Mouse (Mus musculus) neural tube, embryonic 11.5 days (tissue): ENCODE results near the gene Pofut2. TPM values are rescaled to one million over a fixed set of nuclear protein-coding genes. Genes with fewer than 3 reads are reported as not detected.

Experiments used
- ATAC-seq: fragments of 200-750 bp; cut with Nextera tagmentation; 2 replicates; pipeline ENCODE4 v1.8.0; 2017; ENCODE audit warnings: moderate number of reproducible peaks, mild to moderate bottlenecking, moderate TSS enrichment, moderate library complexity; ENCODE audit not compliant: insufficient read depth, low FRiP score, low TSS enrichment
- DNase-seq: peaks from one replicate; pipeline ENCODE4 v3.0.0-alpha.2; 2015; ENCODE audit warnings: low spot score
- H3K27ac ChIP-seq: fragments of 300-500 bp; sonication (generic); 2 replicates; pipeline ENCODE4 v1.5.1; 2014; ENCODE audit warnings: low read depth, mild to moderate bottlenecking, low read length
- H3K27me3 ChIP-seq: fragments of 300-500 bp; sonication (generic); 2 replicates; pipeline ENCODE4 v1.6.1; 2014; ENCODE audit warnings: mild to moderate bottlenecking, low read length, mixed read lengths; ENCODE audit not compliant: control insufficient read depth, insufficient read depth
- H3K36me3 ChIP-seq: fragments of 300-500 bp; sonication (generic); 2 replicates; pipeline ENCODE4 v1.6.1; 2014; ENCODE audit warnings: mild to moderate bottlenecking, low read length, moderate library complexity, mixed read lengths; ENCODE audit not compliant: control insufficient read depth, insufficient read depth
- H3K4me1 ChIP-seq: fragments of 300-500 bp; sonication (generic); 2 replicates; pipeline ENCODE4 v1.6.1; 2014; ENCODE audit warnings: low read length, mixed read lengths; ENCODE audit not compliant: control insufficient read depth, insufficient read depth
- H3K4me2 ChIP-seq: fragments of 300-500 bp; sonication (generic); 2 replicates; pipeline ENCODE4 v1.6.1; 2014; ENCODE audit warnings: low read depth, mild to moderate bottlenecking, moderate library complexity
- H3K4me3 ChIP-seq: fragments of 300-500 bp; sonication (generic); 2 replicates; pipeline ENCODE4 v1.5.1; 2014; ENCODE audit warnings: low read depth, low read length
- H3K9ac ChIP-seq: fragments of 300-500 bp; sonication (generic); 2 replicates; pipeline ENCODE4 v1.6.1; 2014; ENCODE audit warnings: mild to moderate bottlenecking, low read length
- H3K9me3 ChIP-seq: fragments of 300-500 bp; sonication (generic); 2 replicates; pipeline ENCODE4 v1.6.1; 2016; ENCODE audit warnings: low read length; ENCODE audit not compliant: control insufficient read depth
- WGBS: fragments of 180-500 bp; shearing (Covaris S2); extraction: QIAGEN DNeasy Blood & Tissue Kit; methylation state at CpG from one replicate; pipeline ENCODE4 v1.1.7; 2014; 5-methylcytosine and 5-hydroxymethylcytosine counted together
- polyA plus RNA-seq: library from polyadenylated mRNA; unstranded; fragments of >200 nt; fragmentation: Nextera tagmentation; extraction: Ambion mirVana; gene quantifications from 2 replicates; pipeline ENCODE4 v1.2.1, GENCODE M21; 2014

Gene Pofut2
- polyA plus RNA-seq, 1 experiment from 2014 or later, result 77.8 TPM

DNA sequence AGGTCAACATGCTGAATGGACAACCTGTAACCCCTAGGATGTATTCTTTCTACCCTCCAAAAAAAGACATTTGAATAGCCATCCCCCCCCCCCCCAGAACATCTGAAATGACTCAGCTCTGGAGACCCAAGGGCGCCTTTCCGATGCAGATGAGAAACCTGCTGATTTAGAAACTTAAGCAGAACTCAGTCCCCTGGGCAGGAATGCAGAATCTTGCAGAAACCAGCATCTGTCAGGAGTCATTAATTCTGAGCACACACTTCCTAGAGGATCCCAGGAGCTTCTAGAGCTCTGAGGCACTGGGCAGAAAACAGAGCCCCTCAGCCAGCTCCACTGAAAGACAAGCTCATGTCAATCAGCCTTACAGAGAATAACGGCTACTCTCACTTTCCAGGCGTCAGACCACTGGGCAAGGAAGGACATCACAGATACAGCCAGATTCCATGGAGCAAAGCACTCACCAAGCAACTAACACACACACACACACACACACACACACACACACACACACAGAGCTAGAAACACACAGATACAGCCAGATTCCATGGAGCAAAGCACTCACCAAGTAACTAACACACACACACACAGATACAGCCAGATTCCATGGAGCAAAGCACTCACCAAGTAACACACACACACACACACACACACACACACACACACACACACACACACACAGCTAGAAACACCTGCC, 46.0 kb downstream of the Pofut2 start:
- Histone ChIP-seq H3K36me3 (no peaks in the 10 kb centered on the region), H3K9ac (no peak overlapping the region), H3K4me2 (no peak overlapping the region), H3K4me3 (no peak overlapping the region), H3K27ac (no peak overlapping the region), H3K4me1 (no peaks in the 10 kb centered on the region), H3K9me3 (no peaks in the 10 kb centered on the region), H3K27me3 (no peaks in the 10 kb centered on the region)
- DNase-seq (no peak), ATAC-seq (no peak)
- WGBS, result 32% methylated on average over 4 of the region's 4 CpGs

GRCm38 (mm10) chr10:77305766-77306165, 46.7 kb downstream of the Pofut2 start:
- H3K4me1 ChIP-seq, result no peaks in the 10 kb centered on the region
- H3K36me3 ChIP-seq, result no peaks in the 10 kb centered on the region
- no peak overlapping the region for H3K27ac ChIP-seq
- H3K9ac ChIP-seq, result no peak overlapping the region
- WGBS, result 77% methylated on average over 8 of the region's 8 CpGs
- DNase-seq (no peak), ATAC-seq (no peak)
- H3K9me3 ChIP-seq, result no peaks in the 10 kb centered on the region
- no peak overlapping the region for H3K4me3 ChIP-seq
- H3K4me2 ChIP-seq, result no peak overlapping the region
- no peaks in the 10 kb centered on the region for H3K27me3 ChIP-seq

DNA sequence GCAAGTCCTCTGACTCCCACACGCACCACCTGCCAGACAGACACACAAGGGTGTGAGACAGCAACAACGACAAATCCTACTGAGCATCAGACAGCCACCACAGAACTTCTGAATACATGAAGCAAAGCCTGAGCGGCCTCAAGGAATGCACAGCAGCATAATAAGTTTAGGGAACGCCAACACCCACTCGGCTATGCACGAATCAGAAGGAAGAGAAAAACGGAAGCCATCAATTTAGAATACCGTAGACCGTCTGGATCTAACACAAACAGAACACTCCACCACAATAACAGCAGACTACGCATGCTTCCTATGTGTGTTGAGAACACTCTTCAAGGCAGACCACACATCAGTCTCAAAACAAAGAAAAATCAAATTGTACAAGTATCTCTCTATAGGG, 50.0 kb downstream of the Pofut2 start:
- ATAC-seq, result no peak
- Histone ChIP-seq H3K36me3 (no peaks in the 10 kb centered on the region), H3K9ac (no peak overlapping the region), H3K4me2 (no peak overlapping the region), H3K27ac (no peak overlapping the region), H3K4me3 (no peak overlapping the region), H3K4me1 (no peaks in the 10 kb centered on the region), H3K9me3 (no peaks in the 10 kb centered on the region), H3K27me3 (no peaks in the 10 kb centered on the region)
- WGBS, result 81% methylated on average over 10 of the region's 10 CpGs
- no peak for DNase-seq

DNA sequence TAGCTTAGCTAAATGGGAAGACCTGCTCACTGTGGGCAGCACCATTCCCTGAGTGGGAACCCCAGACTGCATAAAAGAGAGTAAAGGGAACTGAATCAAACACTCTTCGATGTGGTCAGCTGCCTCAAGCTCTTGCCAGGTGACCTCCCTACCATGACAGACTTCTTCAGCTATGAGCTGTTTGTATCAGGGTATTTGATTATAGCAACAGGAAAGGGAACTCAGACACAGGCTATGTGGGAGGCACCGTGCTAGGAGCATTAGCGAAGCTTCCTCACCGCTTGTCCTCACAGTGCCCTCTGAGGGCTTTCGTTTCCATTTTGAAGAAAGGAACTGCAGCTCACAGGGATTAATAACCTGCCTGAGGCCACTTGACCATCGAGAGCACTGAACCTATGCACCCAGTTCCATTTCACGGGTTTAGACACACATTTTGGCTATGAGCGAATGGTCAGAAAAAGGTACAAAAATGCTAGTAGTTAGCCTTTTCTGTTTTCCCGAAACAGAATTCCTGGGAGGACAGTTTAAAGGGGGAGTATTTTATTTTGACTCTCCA, 55.8 kb downstream of the Pofut2 start:
- H3K36me3 ChIP-seq, result no peaks in the 10 kb centered on the region
- no peaks in the 10 kb centered on the region for H3K27me3 ChIP-seq
- no peak for DNase-seq
- H3K9me3 ChIP-seq, result no peaks in the 10 kb centered on the region
- no peak for ATAC-seq
- no peak overlapping the region for H3K4me2 ChIP-seq
- no peak overlapping the region for H3K9ac ChIP-seq
- H3K4me3 ChIP-seq, result no peak overlapping the region
- WGBS, result 89% methylated on average over 9 of the region's 9 CpGs
- H3K27ac ChIP-seq, result no peak overlapping the region
- no peaks in the 10 kb centered on the region for H3K4me1 ChIP-seq

- DNase-seq, result no peak
- no peak overlapping the region for H3K27ac ChIP-seq
- WGBS, result 84% methylated on average over 2 of the region's 2 CpGs
These were observed 56.7 kb downstream of the Pofut2 start for GRCm38 (mm10) chr10:77315682-77316081.

More at GRCm38 (mm10) chr10:77315682-77316081, 56.7 kb downstream of the Pofut2 start:
- no peak for ATAC-seq
- no peaks in the 10 kb centered on the region for H3K27me3 ChIP-seq
- no peaks in the 10 kb centered on the region for H3K36me3 ChIP-seq
- H3K4me2 ChIP-seq, result no peak overlapping the region
- H3K9ac ChIP-seq, result no peak overlapping the region
- no peak overlapping the region for H3K4me3 ChIP-seq
- no peaks in the 10 kb centered on the region for H3K9me3 ChIP-seq
- H3K4me1 ChIP-seq, result no peaks in the 10 kb centered on the region

Other genes with a start within 250 kb of the Pofut2 start
- 26.9 and 30.1 TPM in 2 replicates for gene Slc19a1, start 227.0 kb upstream of the Pofut2 start, polyA plus RNA-seq
- 80.1 and 83.2 TPM in 2 replicates for gene Col18a1, start 92.7 kb upstream of the Pofut2 start, polyA plus RNA-seq
- 5.1 and 5.2 TPM in 2 replicates for gene Adarb1, start 159.1 kb downstream of the Pofut2 start, polyA plus RNA-seq